Mouse (Mus musculus) limb, embryonic 15.5 days (tissue): ENCODE data around the gene Copz2. TPM values are rescaled to one million over a fixed set of nuclear protein-coding genes. Genes with fewer than 3 reads are reported as not detected.

ENCODE experiments used
- microRNA counts: library from miRNA; unstranded; fragments of <30 nt; microRNA quantifications from one replicate; lab custom pipeline; 2016
- microRNA-seq: library from miRNA; unstranded; fragments of <30 nt; microRNA quantifications from one replicate; pipeline ENCODE4, GENCODE M21; 2016
- polyA plus RNA-seq: library from polyadenylated mRNA; unstranded; fragments of >200 nt; fragmentation: Nextera tagmentation; extraction: Ambion mirVana; gene quantifications from 2 replicates; pipeline ENCODE4 v1.2.1, GENCODE M21; 2015

Copz2 gene
- polyA plus RNA-seq, 1 experiment from 2014 or later = 213 TPM

MicroRNAs within 50 kb of the gene (microRNA counts, 519-probe panel; counts per million panel counts)
- 4,009 counts per million, percentile 92 among the panel's probes with 10 or more counts for microRNA mmu-miR-152 (lab: Ali Mortazavi, UCI)

Small RNA genes lying within 50 kb of the gene (microRNA-seq; reads per million reads assigned to microRNA genes)
- gene Mir152 = 226 reads per million, percentile 59 among the genes with 10 or more reads in this experiment

Other genes starting within 250 kb of the Copz2 start
- gene Snx11, start 72.3 kb upstream of the Copz2 start, polyA plus RNA-seq = 20.9 and 22.1 TPM in 2 replicates
- 89.3 and 101 TPM in 2 replicates for gene Cbx1, start 60.7 kb upstream of the Copz2 start, polyA plus RNA-seq
- 75.6 and 81.1 TPM in 2 replicates for gene Nfe2l1, start 19.9 kb upstream of the Copz2 start, polyA plus RNA-seq
- 76.2 and 87.4 TPM in 2 replicates for gene Cdk5rap3, start 66.6 kb downstream of the Copz2 start, polyA plus RNA-seq
- gene Prr15l, start 78.2 kb downstream of the Copz2 start, polyA plus RNA-seq = 3.4 and 3.6 TPM in 2 replicates
- 33.6 and 37.6 TPM in 2 replicates for gene Pnpo, start 94.1 kb downstream of the Copz2 start, polyA plus RNA-seq
- 15.1 and 16.8 TPM in 2 replicates for gene Sp2, start 133.1 kb downstream of the Copz2 start, polyA plus RNA-seq
- 27.1 and 30.4 TPM in 2 replicates for gene Sp6, start 163.5 kb downstream of the Copz2 start, polyA plus RNA-seq
- 22.7 and 23.8 TPM in 2 replicates for gene Scrn2, start 180.1 kb downstream of the Copz2 start, polyA plus RNA-seq
- gene Lrrc46, start 191.5 kb downstream of the Copz2 start, polyA plus RNA-seq = 0.54 and 0.65 TPM in 2 replicates
- 79.5 and 84.7 TPM in 2 replicates for gene Mrpl10, start 191.7 kb downstream of the Copz2 start, polyA plus RNA-seq
- gene Osbpl7, start 200.8 kb downstream of the Copz2 start, polyA plus RNA-seq = 8.9 and 9.9 TPM in 2 replicates